Mouse (Mus musculus) skeletal muscle tissue, adult 2 months (tissue): ENCODE measurements around the gene Rpa1.

ENCODE experiments used
- DNase-seq: peaks from one replicate; pipeline ENCODE4 v3.0.0-alpha.2; 2012; ENCODE audit warnings: low read depth, low spot score

Rpa1 gene

DNA sequence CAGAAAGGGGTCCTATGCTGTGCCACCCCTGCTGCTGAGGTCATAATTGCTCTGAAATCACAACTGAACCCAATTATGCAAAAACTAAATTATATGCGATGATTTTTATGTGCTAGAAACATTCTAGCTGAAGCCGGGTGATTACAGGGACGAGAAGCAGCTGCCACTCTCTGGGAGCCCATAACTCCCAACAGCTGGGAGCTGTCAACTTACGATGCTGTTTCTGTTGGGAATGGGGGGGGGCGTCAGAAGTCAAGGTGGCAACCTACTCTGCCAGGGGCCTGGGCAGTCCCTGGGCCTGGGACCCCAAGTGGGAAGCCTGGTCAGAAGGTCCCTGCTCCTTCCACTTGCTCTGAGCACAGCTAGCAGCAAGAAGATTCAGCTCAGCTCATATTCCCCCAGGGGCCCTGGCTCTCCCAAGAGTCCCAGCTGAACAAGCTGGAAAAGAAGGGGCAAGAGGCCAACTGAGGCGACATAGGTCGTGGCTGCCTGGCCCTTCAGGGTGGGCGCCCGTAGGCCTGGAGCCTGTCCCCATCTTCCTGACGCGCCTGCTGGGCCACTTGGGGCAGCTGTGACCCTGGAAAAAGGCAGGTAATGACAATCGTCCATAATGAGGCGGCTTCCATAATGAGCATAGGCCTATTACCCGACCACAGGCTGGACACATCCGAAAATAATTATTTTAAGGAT, 84.7 kb downstream of the Rpa1 start:
- no peak for DNase-seq

DNA sequence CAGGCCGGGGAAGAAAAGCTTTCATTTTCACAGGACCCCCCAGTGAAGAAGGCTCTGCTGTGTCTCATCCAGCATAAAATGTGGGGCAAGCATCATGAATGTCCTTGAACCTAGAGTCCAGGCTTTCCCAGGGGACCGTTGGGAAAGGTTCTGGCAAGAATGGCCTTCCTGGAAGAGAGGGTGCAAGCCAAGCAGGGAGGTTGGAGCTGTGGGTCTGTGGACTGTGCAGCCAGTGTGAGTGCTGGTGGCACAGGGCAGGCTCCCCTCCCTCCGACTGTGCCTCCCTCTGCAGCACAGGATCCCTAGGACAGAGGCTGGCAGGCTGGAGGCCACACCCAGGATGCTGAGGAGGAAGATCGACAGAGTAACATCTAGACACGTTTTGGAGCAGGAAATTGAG, 85.3 kb downstream of the Rpa1 start:
- DNase-seq: no peak

DNA sequence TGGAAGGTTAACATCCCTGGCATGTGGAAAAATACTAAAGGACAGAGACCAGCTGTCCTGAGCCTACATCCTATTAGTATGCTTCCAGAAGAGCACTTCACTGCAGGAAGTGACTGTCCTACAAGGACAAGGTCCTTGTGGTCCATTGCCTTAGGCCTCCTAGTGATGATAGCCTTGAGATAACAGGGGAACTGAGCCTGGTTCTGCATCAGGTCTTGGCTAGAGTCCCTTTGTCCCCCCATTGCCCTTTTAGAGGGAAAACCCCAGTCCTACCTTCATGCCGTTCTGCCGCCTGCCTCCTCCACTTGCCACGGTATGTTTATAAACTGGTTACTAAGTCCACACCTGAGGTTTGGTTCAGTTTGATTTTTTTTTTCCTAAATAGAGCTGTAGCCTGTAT, 85.9 kb downstream of the Rpa1 start:
- DNase-seq: no peak

DNA sequence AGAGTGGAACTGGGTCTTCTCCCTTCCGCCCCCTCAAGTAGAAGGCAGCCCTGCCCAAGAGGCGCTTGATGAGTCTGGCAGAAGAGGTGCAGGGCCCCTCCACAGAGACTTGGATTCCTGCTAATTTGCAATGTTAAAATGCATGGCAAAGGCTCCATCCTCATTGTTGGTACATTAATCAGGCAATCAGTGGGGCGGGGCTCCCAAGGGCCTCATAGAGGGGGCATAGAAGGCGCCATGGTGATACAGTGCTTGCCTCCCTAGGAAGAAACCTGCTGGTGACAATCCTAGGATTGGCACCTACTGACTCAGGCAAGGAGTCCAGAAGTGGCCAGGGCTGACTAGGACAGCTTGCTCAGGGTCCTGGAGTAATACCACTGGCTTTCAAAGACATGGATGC, 86.4 kb downstream of the Rpa1 start:
- no peak for DNase-seq

DNA sequence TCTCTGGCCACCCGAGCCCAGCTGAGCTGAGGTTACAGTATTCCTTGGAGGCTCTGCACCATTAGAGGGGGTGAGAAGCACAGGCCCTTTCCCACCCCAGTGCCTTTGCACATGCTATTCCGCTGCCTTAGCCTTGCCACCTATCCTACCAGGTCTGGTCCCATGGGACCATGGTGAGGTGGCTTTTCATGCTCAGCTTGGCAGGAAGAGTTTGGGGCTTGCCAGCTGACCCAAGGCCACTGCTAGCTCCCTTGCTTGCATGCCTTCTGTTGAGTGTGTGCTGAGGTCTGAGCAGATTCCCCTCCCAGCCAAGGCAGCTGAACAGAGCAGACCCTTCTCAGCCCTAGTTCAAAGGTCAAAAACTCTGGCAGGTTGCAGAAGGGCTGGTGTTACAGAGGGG, 87.1 kb downstream of the Rpa1 start:
- no peak for DNase-seq

DNA sequence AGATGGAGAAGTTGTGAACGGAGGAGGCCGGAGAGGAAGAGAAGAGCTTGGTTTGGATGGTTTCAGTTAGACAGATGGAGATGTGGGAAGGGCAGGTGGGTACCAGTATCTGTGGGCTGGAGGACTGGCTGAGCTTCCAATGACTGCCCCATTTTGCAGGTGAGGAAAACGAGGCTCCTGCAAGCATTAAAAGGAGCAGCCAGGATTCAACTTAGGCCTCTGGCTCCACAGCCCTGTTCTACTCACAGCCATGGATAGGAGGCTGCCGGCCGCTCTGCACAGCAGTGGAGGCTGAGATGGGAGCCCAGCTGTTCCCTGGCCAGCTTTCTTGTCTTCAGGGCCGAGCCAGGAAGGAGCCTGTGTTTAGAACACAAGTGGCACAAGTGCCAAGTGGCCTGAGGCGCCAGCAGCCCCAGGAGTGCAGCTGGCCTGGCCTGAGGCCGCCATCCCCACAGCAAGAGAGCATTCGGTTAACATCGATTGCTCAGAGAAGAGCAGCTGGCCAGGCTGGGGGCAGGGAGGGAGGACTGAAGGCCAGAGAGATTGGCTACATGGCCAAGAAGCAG, 88.0 kb downstream of the Rpa1 start:
- DNase-seq: peak; percentile 74

DNA sequence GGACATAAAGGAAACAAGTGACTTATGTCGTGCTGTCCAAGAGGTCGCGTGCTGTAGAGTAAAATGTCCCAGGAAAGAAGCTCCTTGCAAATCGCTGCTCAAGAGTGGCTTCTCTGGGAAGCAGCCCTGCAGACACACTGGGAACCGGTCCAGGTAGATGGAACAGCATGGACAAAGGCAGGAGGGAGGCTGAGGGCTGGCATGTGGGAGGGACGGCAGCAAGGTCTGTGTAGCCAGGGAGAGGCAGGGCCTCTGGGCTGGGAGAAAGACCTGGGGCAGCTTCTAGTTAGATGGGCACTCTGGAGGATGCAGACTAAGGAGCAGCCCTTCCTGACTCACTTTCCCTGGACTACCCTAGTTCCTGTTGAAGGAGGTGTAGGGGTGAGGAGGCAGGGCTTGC, 88.7 kb downstream of the Rpa1 start:
- no peak for DNase-seq

DNA sequence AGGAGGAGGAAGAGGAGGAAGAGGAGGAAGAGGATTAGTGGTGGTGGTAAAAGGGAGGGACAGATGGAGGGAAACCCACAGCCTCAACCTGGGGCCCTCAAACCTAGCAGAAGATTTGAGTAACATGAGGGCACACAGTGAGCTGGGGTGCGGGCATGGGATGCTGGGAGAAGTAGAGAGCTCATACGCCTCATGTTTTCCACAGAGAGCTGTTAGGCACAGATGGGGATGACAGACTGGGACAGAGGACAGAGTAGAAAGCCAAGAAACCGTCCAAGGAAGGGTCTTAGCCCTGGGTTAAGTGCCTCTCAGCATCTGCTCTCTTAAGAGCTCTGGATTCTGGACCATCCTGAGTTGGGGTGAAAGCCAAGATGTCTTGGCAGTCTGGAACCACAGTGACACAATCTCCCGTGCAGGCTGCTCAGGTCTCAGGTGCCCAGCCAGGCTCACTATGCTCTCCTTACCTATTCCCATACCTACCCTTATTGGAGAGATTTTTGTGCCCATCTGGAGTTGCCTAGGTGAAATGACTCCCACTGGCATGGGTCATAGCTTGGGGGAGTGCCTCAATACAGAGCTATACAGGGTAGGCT, 91.0 kb downstream of the Rpa1 start:
- DNase-seq: no peak

DNA sequence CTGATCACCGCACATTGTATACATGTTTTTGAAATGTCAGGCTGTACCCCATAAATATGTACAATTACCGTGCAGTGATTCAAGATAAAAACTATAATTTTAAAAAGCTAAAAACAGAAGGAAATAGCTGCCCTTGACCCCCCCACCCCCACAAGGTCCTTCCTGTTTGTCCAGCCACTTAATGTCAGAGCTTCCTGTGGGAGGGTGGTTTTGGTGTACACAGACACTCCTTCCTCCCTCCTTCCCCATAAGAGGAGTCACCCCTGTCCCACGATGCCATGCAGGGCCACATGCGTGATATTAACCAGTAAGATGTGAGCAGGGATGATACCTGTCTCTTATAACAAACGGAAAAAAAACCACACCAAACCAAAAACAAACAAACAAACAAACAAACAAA, 92.8 kb downstream of the Rpa1 start:
- no peak for DNase-seq

DNA sequence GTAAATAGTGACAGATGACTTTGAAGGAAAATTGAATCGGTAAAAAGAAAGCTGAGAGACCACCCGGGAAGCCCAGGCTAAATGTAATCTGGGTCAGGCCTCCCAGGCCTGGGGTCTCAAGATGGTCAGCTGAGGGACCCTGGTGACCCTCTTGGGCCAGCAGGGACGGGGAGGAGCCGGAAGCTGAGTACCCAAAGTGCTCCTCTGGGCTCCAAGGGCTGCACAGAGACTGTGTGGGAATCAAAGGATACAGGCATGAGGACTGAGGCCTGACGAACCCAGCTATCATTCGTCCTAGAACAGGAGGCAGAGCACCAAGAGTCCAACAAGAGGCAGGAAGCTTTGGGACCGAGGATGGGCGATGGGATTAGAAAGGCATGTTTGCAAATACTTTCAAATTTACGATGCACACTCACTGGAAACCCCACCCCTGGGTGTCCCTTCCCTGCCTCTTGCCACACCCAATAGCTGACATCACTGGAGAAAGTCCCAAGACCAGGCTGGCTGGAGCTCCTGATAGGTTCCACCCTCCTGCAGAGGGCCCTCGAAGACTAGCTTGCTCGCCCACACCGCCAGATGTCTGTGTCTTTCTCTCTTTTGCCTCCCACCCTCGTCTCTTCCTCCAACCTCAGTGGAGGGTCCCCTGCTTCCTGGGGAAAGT, 93.7 kb downstream of the Rpa1 start:
- peak; percentile 76 for DNase-seq

DNA sequence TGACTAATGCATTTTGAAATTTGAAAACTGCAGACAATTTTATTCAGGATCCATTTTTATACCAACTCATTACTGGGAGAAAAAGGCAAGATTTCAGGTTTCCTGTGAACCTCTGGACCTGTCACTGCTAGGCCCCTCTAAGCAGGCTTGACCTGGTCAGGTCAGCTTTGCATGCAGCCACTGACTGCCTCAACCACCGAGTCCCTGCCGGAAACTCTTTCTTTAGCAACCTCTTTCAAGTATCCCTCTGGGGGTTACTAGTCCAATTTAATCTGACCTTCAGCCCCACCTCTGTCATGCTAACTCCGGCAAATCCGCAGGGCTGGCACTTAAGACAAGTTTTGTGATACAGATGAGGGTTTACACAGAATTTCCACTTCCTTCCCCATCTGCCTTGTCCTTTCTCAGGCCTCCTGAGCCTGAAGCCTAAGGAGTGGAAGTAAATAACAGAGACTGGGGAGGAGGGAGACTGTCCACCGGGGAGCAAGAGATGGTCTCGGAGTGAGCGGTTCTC, 96.5 kb downstream of the Rpa1 start:
- no peak for DNase-seq

DNA sequence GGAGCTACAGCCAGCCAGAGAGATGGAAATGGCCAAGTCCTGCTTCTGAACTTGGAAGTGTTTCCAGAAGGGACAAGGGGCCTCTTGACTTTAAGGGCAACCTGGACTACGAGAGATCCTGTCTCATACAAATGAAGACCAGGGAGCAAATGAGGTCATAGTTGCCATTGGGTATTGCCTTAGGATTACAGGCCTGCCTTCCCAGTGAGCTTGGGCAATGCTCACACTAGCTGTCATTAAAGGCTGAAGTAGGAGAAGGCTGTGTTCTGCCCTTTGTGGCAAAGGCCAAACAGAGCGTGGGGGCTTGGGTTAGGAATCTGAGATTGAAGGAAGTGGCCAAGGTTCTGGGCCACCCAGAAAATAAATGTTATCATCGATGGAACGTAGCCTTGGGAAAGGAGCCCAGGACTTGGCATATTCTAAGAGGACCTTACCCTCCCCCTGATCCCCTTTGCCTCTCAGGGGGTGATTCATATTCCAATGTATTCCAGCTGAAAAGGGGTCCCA, 97.1 kb downstream of the Rpa1 start:
- no peak for DNase-seq

DNA sequence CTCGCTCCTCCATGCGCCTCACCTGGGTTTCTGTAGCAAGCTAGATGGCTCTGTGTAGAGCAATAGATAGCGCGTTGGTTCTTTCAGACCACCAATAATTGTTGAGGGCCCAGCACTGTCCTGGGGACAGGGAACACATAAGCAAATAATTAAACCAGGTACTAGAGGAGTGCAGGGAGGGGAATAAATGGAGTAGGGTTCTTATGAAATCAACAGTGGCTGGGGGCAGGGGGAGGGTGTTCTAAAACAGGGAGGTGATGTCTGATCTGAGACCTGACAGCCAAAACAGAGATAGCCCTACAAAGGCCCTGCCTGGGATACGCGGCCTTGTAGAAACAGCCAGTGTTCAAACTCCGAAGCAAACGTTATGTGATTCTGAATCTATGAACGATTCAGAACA, 98.5 kb downstream of the Rpa1 start:
- no peak for DNase-seq
